Mouse (Mus musculus) forebrain, embryonic 15.5 days (tissue): ENCODE measurements around the gene Serpinh1. TPM values are rescaled to one million over a fixed set of nuclear protein-coding genes. Genes with fewer than 3 reads are reported as not detected.

ENCODE experiments used
- ATAC-seq: fragments of 200-750 bp; cut with Nextera tagmentation; replicated peaks from 2 replicates; pipeline ENCODE4 v1.8.0; 2017; ENCODE audit warnings: mild to moderate bottlenecking, moderate TSS enrichment, moderate library complexity
- H3K27ac ChIP-seq: fragments of 300-500 bp; sonication (generic); replicated peaks from 2 replicates; pipeline ENCODE4 v1.5.1; 2015; ENCODE audit warnings: mild to moderate bottlenecking, inconsistent platforms
- H3K27me3 ChIP-seq: fragments of 300-500 bp; sonication (generic); 2 replicates; pipeline ENCODE4 v1.6.1; 2015; ENCODE audit warnings: inconsistent platforms
- H3K36me3 ChIP-seq: fragments of 300-500 bp; sonication (generic); 2 replicates; pipeline ENCODE4 v1.6.1; 2015; ENCODE audit warnings: mild to moderate bottlenecking, inconsistent platforms
- H3K4me1 ChIP-seq: fragments of 300-500 bp; sonication (generic); 2 replicates; pipeline ENCODE4 v1.6.1; 2015; ENCODE audit warnings: inconsistent platforms
- H3K4me2 ChIP-seq: fragments of 300-500 bp; sonication (generic); replicated peaks from 2 replicates; pipeline ENCODE4 v1.6.1; 2015; ENCODE audit warnings: mild to moderate bottlenecking, inconsistent platforms
- H3K4me3 ChIP-seq: fragments of 300-500 bp; sonication (generic); 2 replicates; pipeline ENCODE4 v1.5.1; 2015; ENCODE audit warnings: mild to moderate bottlenecking, inconsistent platforms
- H3K9ac ChIP-seq: fragments of 300-500 bp; sonication (generic); replicated peaks from 2 replicates; pipeline ENCODE4 v1.6.1; 2015; ENCODE audit warnings: mild to moderate bottlenecking, inconsistent platforms
- H3K9me3 ChIP-seq: fragments of 300-500 bp; sonication (generic); 2 replicates; pipeline ENCODE4 v1.6.1; 2016; ENCODE audit warnings: inconsistent platforms
- WGBS: fragments of 180-500 bp; shearing (Covaris S2); methylation state at CpG from one replicate; pipeline ENCODE4 v1.1.7; 2015; ENCODE audit warnings: mixed read lengths; 5-methylcytosine and 5-hydroxymethylcytosine counted together
- polyA plus RNA-seq: library from polyadenylated mRNA; unstranded; fragments of >200 nt; fragmentation: Nextera tagmentation; extraction: Ambion mirVana; gene quantifications from 2 replicates; pipeline ENCODE4 v1.2.1, GENCODE M21; 2015

Serpinh1 gene
- 210 and 215 TPM in 2 replicates for polyA plus RNA-seq

DNA sequence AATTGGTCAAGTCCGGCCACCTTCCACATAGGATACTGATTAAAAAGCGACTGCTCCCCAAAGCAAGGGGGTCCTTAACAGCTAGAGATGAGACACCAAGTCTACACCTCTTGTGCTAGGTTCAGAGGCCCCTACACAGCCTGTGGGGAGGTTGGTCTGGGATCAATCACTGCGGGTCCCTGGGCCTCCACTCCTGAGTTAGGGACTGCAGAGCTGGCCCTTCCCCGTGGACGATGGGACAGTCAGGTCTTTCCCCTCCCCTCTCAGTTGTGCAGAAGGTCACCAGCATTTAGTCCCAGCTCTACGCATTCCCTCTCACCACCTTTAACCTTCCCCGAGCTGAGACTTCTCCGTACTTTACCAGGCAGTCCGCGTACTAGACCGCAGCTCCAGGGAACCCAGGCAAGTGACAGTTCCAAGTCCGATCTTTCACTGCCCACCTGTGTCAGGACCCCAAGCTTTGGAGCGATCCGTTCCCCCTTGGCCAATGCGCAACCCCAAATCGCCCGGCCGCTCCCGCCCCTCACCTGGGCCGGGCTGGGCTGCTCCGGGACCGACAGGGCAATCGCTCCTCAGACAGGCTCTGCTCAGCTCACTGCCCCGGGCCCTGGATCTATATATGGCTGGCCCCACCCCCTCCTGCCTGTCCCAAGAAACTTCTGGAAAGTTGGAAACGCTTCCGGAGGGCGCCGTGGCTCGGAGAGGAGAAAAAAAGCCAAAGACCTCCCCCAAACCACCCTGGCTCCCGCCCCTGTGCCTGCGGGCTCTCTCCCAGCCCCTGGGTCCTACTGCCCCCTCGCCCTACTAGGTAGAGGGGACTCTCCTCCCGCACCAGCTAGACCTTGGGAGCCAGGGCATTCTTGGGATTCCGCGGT is at the start of gene Serpinh1:
TSS of gene Serpinh1 (minus strand) at position 714 of the 875 bp plus-strand sequence.
- Histone ChIP-seq H3K4me2 (peak within 1 kb of the TSS; percentile 51), H3K27ac (peak within 1 kb of the TSS; percentile 80), H3K36me3 (no peaks in the 10 kb centered on the region), H3K9me3 (no peaks in the 10 kb centered on the region), H3K4me1 (peaks cover 62% of the 10 kb centered on the region), H3K9ac (peak within 1 kb of the TSS; percentile 38), H3K4me3 (peak within 1 kb of the TSS; percentile 36), H3K27me3 (no peaks in the 10 kb centered on the region)
- WGBS = 2% methylated on average over 34 of the region's 35 CpGs
- no peak; the same call in 1 of the 2 replicates for ATAC-seq

DNA sequence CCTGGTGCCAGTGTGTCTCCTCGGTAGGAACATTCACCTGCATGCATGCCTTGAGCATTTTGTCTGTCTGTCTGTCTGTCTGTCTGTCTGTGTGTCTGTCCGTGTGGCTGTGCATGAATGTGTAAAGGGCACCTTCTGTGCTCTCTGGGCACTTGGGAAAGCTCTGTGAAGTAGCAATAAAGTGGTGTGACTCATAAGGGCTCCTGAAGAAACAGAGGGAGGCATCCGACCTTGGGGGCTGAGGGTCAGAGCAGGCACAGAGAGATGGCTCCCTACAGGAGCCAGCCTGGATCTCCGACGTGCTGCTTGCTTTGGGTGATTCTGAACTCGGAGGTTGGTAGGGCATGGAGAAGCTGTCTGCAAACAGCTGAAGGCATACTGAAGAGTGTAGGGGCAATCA is 49.4 kb upstream of the Serpinh1 start:
- no peak overlapping the region for H3K4me2 ChIP-seq
- ATAC-seq = no peak
- no peaks in the 10 kb centered on the region for H3K4me1 ChIP-seq
- no peak overlapping the region for H3K27ac ChIP-seq
- no peak overlapping the region for H3K4me3 ChIP-seq
- WGBS = 86% methylated on average over 6 of the region's 6 CpGs
- no peaks in the 10 kb centered on the region for H3K27me3 ChIP-seq
- H3K9ac ChIP-seq = no peak overlapping the region
- H3K36me3 ChIP-seq = no peaks in the 10 kb centered on the region
- H3K9me3 ChIP-seq = no peaks in the 10 kb centered on the region

DNA sequence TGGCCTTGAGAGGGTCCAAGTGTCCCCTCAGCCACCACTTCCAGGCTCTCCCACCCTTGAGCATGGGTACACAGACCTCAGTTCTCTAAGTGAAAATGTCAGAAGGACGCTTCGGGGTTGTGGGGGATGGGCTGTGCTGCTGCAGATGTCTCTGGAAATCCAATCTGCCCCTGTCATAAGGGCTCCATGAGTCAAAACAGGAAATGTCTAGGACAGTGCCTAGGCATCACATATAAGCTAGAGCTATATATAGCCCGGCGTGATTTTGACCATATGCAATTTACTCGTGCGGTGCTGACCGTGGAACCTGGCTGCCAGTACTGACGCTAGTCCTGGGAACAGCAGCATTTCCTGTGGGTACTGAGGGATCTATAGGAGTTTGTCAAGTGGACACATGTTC is 48.3 kb upstream of the Serpinh1 start:
- no peaks in the 10 kb centered on the region for H3K27me3 ChIP-seq
- H3K36me3 ChIP-seq = no peaks in the 10 kb centered on the region
- H3K9ac ChIP-seq = no peak overlapping the region
- no peak overlapping the region for H3K4me3 ChIP-seq
- no peaks in the 10 kb centered on the region for H3K9me3 ChIP-seq
- no peak overlapping the region for H3K4me2 ChIP-seq
- ATAC-seq = no peak
- 86% methylated on average over 8 of the region's 8 CpGs for WGBS
- H3K27ac ChIP-seq = no peak overlapping the region
- no peaks in the 10 kb centered on the region; the same call in 1 of the 2 replicates for H3K4me1 ChIP-seq

DNA sequence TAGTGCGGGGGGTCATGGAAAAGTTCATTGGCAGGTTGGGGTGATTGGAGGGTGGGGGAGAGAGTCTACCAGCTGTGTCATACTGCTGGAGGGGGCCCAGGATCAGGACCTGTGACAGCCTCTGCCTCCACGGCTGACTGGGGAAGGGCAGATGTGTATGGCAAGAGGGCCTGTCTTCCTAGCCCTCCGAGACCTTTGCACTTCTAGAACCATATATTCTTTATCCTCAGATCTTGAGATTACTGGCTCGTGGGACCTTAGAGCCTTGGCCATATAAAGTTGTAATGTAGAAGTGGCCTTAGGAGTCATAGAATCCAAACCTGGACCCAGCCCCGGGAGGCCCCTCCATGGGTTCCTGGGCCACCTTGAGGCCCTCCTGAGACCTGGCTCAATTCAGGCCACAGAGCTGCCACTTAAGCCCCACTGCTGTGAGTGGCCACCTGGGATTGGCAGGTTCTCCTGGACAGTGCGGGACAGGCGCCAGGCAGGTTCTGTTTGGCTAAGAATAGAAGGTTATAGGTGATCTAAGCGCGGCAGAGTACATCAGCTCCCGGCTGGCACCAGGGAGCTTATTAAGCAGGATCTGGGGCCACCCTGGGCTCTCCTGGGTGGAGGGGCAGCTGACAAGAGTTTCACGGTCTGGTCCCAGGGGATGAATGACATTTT is 44.1 kb upstream of the Serpinh1 start:
- 77% methylated on average over 11 of the region's 11 CpGs for WGBS
- no peak overlapping the region for H3K4me3 ChIP-seq
- H3K4me2 ChIP-seq = no peak overlapping the region
- peaks cover 12% of the 10 kb centered on the region; the same call in 1 of the 2 replicates for H3K4me1 ChIP-seq
- no peak overlapping the region for H3K9ac ChIP-seq
- H3K27ac ChIP-seq = no peak overlapping the region
- no peak for ATAC-seq
- 0 out of 2 replicates have a peak, but pooled peaks cover 3% of the 10 kb centered on the region for H3K36me3 ChIP-seq
- no peaks in the 10 kb centered on the region for H3K27me3 ChIP-seq
- H3K9me3 ChIP-seq = no peaks in the 10 kb centered on the region

DNA sequence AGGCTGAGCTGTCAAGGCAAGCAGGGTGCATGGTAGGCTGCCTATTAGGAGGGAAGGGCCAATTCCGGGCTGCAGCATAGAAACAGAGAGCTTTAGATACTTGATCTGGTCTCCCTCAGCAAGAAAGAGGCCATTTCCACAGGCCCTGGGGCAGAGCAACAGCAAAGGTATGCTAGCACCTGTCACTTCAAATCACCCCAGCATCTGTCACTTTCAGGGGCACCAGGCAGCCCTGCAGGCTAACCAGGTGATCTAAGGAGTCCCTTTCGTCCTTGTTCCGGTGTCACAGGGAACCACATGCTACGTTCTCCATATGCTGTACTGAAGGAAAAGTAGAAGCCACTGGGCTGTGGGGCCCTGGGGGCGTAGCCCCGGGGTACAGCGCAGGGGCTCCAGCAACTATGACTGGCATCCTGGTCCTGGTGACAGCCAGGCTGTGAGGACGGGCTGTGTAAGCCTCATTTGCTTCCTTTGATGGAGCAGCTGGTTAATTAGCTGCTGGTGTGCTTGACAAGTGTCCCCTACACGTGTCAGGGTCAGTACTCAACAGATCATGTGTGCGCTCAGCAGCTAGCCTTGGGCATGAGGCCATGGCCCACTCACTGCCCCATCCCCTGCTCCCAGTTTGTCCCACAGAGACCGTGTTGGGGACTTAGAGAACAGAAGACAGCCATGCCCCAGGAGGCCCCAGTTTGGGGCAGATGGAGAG is 43.0 kb upstream of the Serpinh1 start:
- Histone ChIP-seq H3K4me1 (peaks cover 12% of the 10 kb centered on the region; the same call in 1 of the 2 replicates), H3K27ac (no peak overlapping the region), H3K4me2 (no peak overlapping the region), H3K36me3 (0 out of 2 replicates have a peak, but pooled peaks cover 8% of the 10 kb centered on the region), H3K27me3 (no peaks in the 10 kb centered on the region), H3K9me3 (no peaks in the 10 kb centered on the region), H3K4me3 (no peak overlapping the region), H3K9ac (no peak overlapping the region)
- 55% methylated on average over 11 of the region's 11 CpGs for WGBS
- ATAC-seq = 0 out of 2 replicates have a peak, but pooled peaks have one; percentile 46

DNA sequence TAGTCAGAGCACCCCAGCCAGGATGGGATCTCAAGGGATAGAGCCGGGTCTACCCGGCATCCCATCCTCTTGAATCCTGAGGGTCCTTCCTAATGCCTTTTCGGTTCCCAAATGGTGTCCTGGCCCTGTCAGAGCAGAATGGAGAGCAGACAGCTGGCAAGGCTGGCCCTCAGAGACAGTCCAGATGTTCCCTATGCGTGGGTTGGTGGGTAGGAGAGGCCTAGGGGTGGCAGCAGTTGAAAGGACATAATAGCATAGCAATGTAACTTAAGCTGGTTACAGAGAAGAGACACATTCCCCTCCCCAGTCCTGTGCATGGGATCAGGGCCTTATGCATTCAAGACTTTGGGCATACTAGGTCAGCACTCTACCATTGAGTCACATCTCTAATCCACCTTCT is 42.3 kb upstream of the Serpinh1 start:
- no peaks in the 10 kb centered on the region for H3K9me3 ChIP-seq
- H3K4me1 ChIP-seq = peaks cover 12% of the 10 kb centered on the region; the same call in 1 of the 2 replicates
- no peak overlapping the region for H3K4me3 ChIP-seq
- H3K36me3 ChIP-seq = 0 out of 2 replicates have a peak, but pooled peaks cover 10% of the 10 kb centered on the region
- no peak overlapping the region for H3K27ac ChIP-seq
- 91% methylated on average over 4 of the region's 4 CpGs for WGBS
- no peak for ATAC-seq
- H3K4me2 ChIP-seq = no peak overlapping the region
- H3K9ac ChIP-seq = no peak overlapping the region
- no peaks in the 10 kb centered on the region for H3K27me3 ChIP-seq

DNA sequence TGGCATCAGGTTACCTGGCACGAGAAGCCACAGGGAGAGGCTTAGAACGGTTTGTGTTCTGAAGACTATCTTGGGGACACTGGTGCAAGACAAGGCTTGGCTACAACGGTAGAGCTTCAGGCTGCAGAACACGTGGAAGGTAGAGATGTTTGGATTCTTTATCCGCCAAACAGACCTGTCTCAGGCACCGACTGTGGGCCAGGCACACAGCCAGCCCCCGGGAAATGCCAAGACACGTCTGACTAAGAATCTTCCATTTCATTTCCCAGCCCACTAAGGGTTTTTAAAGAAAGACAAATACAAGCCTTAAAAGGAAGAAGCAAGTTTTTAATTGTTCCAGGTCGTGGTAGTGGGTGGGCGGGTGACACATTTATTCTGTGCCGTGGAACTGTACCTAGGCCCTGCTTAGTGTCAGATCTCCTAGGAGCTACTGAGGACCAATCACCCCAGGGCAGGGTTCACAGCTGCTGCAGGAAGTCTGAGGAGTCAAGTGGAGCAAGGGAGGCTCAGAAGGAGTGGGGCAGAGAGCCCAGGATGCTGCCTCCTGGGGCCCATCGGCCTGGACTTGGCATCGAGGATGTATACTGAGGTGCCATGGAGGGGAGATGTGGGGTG is 40.8 kb upstream of the Serpinh1 start:
- H3K4me2 ChIP-seq = no peak overlapping the region
- H3K4me3 ChIP-seq = no peak overlapping the region
- no peak overlapping the region for H3K9ac ChIP-seq
- H3K4me1 ChIP-seq = peaks cover 12% of the 10 kb centered on the region; the same call in 1 of the 2 replicates
- WGBS = 76% methylated on average over 13 of the region's 13 CpGs
- peaks cover 12% of the 10 kb centered on the region; the same call in 1 of the 2 replicates for H3K36me3 ChIP-seq
- H3K9me3 ChIP-seq = no peaks in the 10 kb centered on the region
- ATAC-seq = no peak
- H3K27ac ChIP-seq = no peak overlapping the region
- no peaks in the 10 kb centered on the region for H3K27me3 ChIP-seq

DNA sequence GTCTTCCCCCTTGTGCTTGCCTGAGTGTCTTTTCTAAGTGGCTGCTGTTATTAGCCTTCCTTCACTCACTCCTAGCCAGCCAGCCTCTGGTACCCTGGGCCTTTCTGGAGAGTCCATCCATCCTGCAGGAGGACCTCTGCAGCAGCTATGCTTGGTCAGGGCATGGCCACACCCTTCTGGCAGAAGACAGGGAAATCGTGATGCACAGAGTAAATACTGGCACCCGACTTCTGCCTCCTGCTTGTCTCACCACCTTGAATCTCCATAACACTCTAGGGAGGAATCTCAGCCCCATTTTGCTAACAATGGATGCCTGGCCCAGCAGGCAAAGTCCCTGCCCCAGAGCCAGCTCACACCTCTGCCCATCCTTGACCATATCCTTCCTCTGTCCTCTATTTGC is 39.7 kb upstream of the Serpinh1 start:
- H3K27ac ChIP-seq = no peak overlapping the region
- no peak for ATAC-seq
- 83% methylated on average over 2 of the region's 2 CpGs for WGBS
- H3K9ac ChIP-seq = no peak overlapping the region
- H3K36me3 ChIP-seq = peaks cover 19% of the 10 kb centered on the region; the same call in 1 of the 2 replicates
- H3K4me3 ChIP-seq = no peak overlapping the region
- H3K4me1 ChIP-seq = peaks cover 12% of the 10 kb centered on the region; the same call in 1 of the 2 replicates
- H3K27me3 ChIP-seq = no peaks in the 10 kb centered on the region
- H3K4me2 ChIP-seq = no peak overlapping the region
- no peaks in the 10 kb centered on the region for H3K9me3 ChIP-seq

DNA sequence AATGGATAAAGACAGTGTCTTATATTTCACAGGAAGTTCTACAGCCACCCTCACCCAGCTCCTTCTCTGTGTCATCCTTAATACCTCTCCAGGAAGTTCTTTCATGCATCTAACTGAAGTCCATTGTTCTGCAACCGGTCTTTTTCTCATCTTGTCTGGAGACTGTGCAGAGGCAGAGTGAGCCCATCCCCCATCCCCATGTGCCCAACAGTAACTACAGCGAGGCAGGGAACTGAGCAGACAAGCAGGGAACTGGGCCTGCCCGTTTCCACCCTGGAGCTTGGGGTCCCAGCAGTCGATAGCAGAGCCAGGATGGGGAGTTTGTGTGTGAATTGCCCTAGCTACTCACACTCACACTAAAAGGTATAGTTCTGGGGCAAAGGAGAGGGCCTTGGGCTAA is 37.5 kb upstream of the Serpinh1 start:
- H3K4me3 ChIP-seq = no peak overlapping the region
- peaks cover 22% of the 10 kb centered on the region; the same call in 1 of the 2 replicates for H3K36me3 ChIP-seq
- no peaks in the 10 kb centered on the region for H3K27me3 ChIP-seq
- no peak overlapping the region for H3K4me2 ChIP-seq
- peaks cover 17% of the 10 kb centered on the region for H3K4me1 ChIP-seq
- no peak for ATAC-seq
- no peak overlapping the region for H3K9ac ChIP-seq
- WGBS = 24% methylated on average over 4 of the region's 4 CpGs
- H3K9me3 ChIP-seq = no peaks in the 10 kb centered on the region
- H3K27ac ChIP-seq = no peak overlapping the region

DNA sequence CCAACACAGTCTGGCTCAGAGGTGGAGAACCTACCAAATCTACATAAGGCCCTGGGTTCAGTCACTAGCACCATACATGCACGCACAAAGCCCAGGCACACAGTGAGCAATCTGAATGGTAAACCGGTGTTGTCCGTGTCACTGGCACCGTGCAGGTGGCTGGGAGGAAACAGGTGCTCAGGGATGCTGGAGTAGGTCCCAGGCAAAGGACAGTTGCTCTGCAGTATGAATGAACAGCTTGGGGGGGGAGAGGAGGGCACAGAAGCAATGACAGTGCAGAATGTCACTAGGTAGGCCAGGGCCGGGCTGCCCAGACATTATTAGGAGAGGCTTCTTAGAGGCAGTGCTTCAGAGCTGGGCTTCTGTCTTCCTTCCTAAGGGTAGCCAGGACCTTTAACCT is 34.3 kb upstream of the Serpinh1 start:
- Histone ChIP-seq H3K27me3 (no peaks in the 10 kb centered on the region), H3K4me1 (peaks cover 41% of the 10 kb centered on the region), H3K9ac (no peak overlapping the region), H3K27ac (no peak overlapping the region), H3K4me2 (no peak overlapping the region), H3K9me3 (no peaks in the 10 kb centered on the region), H3K36me3 (peaks cover 20% of the 10 kb centered on the region; the same call in 1 of the 2 replicates), H3K4me3 (no peak overlapping the region)
- WGBS = 93% methylated on average over 5 of the region's 5 CpGs
- no peak for ATAC-seq

DNA sequence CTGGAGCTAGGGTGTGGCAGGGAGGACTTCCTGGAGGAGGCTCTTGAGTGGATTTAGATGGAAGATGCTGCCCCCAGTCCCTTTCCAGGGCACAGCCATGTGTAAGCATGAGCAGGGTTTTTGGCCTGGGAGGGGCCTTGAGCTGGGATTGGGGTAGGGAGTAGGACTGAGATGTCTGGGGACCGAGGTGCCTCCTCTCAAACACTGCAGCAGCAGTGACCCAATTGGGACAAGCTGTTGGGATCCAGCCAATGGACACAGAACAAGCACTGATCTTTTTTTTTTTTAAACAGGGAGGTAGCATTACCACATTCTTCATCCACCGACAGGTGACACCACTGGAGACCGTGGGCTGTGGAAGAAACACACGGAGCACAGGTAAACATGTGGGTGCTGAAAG is 33.8 kb upstream of the Serpinh1 start:
- Histone ChIP-seq H3K9ac (no peak overlapping the region), H3K27me3 (no peaks in the 10 kb centered on the region), H3K36me3 (peaks cover 17% of the 10 kb centered on the region; the same call in 1 of the 2 replicates), H3K27ac (no peak overlapping the region), H3K4me2 (no peak overlapping the region), H3K4me3 (no peak overlapping the region), H3K4me1 (peaks cover 42% of the 10 kb centered on the region), H3K9me3 (no peaks in the 10 kb centered on the region)
- ATAC-seq = no peak
- WGBS = 91% methylated on average over 4 of the region's 4 CpGs
